Mouse (Mus musculus): ENCODE results near the gene Haus2.
"Not testable (repeated sequence)": the region's sequence is repeated elsewhere in the genome, so short reads cannot be mapped to it uniquely, and the experiment has no call there.

The Haus2 gene

GRCm38 (mm10) chr2:120608830-120609723, at the start of gene Haus2, which contains the start of gene Lrrc57:
Gene Haus2 (plus strand): TSS chr2:120609383.
Gene Lrrc57 (minus strand): TSS chr2:120609520.
- peak; percentile 96 for DNase-seq

DNA sequence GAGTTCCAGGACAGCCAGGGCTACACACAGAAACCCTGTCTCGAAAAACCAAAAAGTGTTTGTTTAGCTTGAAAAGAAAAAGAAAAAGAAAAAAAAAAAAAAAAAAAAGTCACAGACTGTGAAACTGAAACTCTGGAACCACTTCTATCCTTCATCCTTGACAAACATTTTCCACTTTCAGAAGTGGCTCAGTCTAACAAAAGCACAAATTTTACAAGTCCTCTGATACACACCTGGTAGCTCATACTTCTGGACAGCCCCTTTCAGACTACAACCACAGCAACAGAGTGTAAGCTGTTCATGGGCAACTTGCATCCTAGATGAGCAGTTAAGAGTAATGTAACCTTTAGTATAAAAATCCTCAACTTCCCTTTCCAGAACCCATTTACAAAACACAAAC, 47.7 kb upstream of the Haus2 start:
- DNase-seq = no peak

GRCm38 (mm10) chr2:120562859-120563234, 46.3 kb upstream of the Haus2 start:
- DNase-seq = no peak

DNA sequence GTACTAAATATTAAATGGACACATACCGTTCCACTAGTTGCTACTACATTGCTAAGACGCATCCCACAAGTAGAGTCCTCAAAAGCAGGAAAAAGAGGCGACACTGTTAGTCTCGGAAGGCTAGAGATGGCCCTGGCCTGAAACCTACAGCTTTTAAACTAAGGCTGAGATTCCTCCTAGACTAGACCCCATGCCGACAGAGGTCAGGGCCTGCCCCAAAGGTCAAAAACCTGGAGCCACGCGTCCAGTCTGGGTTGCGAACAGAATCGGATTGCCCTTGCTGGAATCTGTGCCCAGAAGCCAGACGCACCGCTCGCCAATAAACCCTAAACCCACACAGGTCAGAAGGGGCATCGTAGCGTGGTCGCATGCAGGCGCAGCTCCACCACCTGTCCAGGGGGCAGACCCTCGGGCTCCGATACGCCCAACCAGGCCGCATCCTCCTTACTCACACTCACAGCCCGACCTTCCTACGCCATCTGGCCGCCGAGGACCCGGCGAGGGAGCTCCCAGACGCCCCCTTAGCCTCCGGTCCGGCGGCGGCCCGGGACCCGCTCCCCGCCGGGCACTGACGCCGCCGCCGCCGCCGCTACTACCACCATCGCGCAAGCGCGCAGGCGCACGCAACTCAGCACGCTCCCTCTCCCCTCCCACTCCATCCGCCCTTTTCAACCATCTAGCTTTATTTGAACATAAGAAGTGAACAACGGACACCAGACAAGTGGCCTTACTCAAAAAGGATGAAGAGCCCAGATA, 45.8 kb upstream of the Haus2 start, which contains the start of gene Zfp106:
Zfp106 (minus strand) TSS at position 609 of the 756 bp plus-strand sequence.
- peak; percentile 87 to 93 for DNase-seq

DNA sequence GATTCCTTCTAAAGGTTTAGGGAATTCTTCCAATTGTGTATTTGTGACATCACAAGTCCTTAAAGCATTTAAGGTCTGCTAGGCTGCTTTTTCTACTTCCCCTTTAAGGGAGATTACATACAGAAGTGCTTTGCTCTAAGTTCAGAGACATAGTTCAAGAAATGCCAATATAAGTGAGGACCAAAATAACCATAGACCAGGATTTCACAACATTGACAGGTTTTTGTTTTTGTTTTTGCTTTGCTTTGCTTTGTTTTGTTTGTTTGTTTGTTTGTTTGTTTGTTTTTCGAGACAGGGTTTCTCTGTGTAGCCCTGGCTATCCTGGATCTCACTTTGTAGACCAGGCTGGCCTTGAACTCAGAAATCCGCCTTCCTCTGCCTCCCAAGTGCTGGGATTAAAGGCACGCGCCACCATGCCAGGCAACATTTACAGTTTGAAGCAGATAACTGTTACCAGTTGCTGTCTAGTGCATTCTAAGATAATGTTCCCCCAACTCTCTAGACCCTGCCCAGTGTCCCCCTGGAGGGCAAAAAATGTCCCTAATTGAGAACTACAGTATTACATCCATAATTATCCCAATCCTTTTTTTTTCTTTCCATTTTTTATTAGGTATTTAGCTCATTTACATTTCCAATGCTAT, 44.5 kb upstream of the Haus2 start:
- not testable (repeated sequence) for DNase-seq

- DNase-seq = no peak
Observed at GRCm38 (mm10) chr2:120565363-120565762, 43.8 kb upstream of the Haus2 start.

DNA sequence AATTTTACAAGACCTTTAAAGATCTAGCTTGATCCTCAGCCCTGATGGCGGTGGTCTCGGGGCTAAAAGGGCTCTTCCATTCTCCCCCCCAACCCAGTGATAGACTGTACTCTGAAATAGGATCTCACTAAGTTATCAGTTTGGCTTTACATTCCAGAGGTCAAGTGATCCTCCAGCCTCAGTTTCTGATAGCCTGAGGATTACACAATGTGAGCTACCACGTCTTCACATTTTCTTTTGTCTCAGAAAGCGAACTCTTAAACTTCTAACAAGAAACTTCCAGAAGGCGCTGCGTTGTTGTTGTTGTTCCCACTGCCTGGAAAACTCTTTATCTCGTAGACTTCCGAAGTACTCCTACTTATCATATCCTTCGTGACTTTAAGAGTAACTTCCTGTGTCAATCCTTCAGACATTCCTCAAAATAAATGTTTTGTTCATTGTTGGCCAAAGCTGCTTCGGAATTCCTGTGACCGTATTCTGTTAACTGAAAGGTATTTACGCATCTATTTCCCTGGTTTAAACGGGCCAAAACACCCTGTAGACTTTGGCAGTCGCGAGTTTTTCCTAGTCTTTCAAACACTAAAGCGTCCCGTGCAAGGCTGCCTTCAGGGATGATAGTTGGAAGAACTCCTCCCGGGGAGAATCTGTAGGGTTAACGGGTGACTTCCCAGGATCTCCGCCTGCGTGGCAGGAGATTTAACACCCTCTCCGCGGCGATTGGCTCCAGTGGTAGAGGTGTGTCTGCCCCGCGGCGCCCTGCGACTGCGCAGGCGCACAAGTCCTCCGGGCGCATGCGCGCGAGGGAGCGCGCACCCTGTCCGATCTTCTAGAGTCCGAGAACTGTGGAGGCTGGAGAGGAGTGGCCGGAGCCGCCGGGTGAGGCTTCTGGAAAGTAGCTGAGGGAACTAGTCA, 42.0 kb upstream of the Haus2 start, which contains the start of gene Snap23:
Snap23 (plus strand) TSS at position 786 of the 912 bp plus-strand sequence.
- peak; percentile 93 to 96 for DNase-seq

DNA sequence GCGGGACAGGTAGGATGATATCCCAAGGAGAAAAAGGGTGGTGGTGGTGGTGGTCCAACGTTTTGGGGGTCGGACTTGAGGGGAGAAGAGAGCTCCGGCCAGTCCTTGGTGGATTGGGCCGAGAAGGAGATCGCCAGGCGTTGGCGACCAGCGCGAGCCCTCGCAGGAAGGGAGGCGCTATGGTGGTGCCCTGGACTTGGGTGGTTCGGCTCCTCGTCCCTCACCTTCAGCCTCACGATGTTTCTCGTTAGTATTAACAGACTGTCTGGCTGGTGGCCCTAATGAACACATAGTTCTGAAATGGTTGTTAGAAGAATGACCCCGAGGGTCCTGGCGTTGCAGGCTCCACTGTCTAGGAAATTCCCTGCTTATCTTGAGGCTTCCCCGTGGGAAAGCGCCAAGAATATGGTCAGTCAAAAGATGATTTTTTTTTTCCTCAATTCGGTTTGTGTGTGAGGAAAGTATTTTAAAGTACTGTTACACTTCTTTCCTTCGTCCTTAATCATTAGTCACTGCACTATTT, 41.3 kb upstream of the Haus2 start:
- no peak for DNase-seq

GRCm38 (mm10) chr2:120571081-120571480, 38.1 kb upstream of the Haus2 start:
- DNase-seq = peak in 1 of 2 experiments; percentile 5

- DNase-seq = not testable (repeated sequence)
Observed at GRCm38 (mm10) chr2:120572161-120572560, 37.0 kb upstream of the Haus2 start.

DNA sequence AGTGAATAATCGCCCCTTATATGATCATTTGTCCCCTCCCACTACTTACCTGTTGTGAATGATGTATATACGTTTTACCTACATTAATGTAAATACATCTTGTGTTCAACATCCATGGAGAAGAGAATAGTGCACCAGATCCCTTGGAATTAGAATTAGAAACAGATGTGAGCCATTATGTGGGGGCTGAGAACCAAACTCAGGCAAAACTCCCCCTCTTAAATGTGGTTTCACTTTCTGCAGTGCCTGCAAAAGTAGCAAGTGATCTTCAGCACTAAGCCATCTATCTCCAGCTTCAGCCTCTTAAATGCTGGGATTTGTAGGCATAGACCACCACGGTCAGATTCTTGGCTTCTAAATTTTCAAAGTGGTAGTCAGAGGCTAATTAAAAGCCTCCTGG, 34.1 kb upstream of the Haus2 start:
- no peak for DNase-seq

- no peak for DNase-seq
Observed at GRCm38 (mm10) chr2:120575978-120576377, 33.2 kb upstream of the Haus2 start.

DNA sequence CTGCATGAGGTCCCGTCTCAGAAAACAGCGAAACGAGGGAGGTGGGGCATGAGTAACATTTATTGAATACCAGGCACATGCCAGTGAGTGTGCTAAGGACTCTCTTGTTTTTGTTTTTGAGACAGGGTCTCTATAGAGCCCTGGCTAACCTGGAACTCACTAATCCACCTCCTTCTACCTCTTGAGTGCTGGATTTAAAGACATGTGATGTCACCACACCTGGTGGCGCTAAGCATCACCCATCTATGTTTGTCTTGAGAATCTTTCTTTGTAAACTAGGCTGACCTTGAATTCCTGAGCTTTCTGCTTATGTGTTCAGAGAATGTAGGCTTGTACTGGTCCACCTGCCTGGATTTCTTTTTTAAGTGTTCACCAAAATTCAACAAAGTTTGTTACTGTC, 31.4 kb upstream of the Haus2 start:
- no peak for DNase-seq

DNA sequence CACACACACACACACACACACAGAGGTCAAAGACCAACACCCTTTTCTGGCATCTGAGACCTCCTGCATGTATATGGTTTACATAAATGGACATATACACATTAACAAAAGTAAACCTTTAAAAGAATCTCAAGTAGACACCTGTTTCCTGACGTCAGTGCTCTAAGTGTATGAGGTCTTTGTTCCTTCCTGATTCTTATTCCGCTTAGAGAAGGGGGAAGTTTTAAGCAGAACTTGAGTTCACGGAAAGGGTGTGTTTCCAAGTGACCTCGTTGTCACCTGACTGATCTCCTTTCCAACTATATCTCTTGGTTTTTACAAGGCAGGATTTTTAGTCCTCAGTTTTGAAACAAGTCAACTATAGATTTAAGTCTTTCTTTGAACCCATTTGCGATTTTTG, 30.9 kb upstream of the Haus2 start:
- DNase-seq = no peak

DNA sequence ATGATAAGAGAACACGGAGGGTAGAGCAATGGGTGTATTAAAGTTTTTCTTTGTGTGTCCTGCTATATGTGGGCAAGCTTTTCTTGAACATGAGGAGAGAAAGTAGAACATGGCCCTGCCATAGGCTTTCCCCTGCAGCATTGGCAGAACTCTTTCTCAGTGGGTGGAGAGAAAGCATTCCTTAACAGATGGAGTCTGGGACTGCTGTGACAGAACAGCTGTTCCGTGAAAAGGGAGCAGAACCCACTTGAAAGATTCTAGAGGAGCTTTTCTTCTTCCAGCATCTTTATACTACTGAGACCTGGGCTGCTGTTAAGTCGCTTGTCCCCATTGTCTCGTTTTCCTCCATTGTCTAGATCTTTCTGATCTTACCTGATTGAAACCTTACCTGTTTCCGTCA, 19.4 kb upstream of the Haus2 start:
- DNase-seq = no peak

- DNase-seq = no peak
Observed at GRCm38 (mm10) chr2:120592227-120592626, 17.0 kb upstream of the Haus2 start.

- DNase-seq = no peak
Observed at GRCm38 (mm10) chr2:120597734-120598133, 11.4 kb upstream of the Haus2 start.

DNA sequence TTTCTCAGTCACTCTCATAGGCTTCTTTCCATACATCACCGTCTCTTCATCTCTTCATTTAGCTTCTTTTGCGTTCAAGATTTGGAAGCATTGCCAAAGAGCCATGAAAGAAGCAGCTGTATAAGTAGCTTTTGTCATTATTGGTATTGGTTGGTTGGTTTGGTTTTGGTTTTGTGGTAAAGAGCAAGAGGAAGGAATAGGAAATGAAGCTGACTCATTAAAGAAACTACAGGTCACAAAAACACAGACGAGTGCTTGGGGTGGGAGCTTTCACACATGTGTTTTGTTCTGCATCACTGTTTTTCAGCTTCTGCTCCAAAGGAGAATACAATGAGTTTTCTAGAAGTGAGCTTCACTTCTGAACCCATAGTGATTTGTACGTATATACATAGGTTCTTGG, 9.7 kb upstream of the Haus2 start:
- DNase-seq = no peak

DNA sequence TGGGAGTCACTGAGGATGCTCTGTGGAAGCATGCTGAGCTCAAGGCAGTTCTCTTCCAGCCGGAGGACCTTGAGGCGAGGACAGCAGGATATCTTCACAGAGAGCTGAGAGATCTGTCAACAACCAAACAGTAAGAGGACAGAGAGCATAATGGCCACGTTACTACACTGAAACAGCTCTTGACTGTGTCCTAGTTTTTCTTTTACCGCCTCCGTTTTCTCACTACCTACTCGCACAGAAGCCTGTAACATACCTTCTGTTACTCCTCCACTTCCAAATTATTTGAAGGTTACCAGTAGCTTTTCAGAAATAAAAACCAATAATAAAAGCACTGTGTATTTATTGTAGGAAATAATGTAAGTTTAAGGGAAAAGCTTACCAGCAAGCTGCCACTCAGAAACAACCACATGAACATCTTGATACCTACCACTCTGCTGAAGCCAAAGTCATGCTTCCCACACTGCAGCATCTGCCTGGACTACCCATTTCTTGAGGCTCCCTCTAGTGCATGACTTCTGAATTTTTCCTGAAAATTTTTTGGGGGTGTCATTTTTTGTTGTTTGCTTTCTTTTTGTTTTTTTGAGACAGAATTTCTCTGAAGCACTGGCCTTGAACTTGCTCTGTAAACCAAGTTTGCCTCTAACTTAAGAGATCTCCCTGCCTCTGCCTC, 3.0 kb upstream of the Haus2 start:
- DNase-seq = peak in 1 of 2 experiments; percentile 4

DNA sequence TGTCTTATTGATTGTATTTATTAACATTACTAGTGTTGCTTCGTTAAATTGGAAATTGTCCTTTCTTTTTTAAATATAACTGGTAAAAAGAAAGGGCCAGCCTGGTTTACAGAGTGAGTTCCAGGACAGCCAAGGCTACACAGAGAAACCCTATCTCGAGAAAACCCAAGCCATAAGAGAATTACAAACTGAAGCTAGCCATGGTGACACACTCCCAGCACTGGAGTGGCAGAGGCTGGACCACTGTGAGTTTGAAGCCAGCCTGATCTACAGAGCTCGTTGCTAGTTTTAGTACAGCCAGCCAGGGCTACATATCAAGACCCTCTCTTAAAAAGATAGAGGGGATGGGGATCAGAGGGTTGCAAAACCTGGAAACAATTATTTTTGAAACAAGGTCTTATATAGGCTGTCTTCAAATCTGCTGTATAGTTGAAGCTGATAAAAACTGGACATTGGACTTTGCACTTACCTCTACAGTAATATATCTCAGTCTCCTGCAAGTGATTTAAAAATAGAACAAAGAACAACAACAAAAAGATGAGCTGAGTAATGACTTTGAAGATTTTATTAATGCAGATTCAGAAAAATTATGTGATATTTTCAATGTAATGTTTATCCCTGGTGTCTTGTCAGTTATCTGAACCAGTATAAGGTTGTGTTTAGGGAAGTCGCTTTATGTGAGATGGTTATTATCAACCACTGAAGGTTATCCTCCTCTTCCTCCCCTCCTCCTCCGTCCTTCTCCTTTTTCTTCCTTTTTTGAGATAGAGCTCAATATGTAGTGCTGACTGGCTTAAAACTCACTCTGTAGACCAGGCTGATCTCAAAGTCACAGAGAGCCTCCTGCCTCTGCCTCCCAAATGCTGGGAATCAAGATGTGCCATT, 7.3 kb downstream of the Haus2 start:
- DNase-seq = no peak
